Comparison of ENCODE assay signal across 15 mouse cellular contexts in genomic region chr5:34176691-34177090, GRCm38 (mm10). TPM values are rescaled to one million over a fixed set of nuclear protein-coding genes. Genes with fewer than 3 reads are reported as not detected.
DNase-seq lines count a peak whose midpoint lies in the region; ATAC-seq and TF ChIP-seq lines count a peak whose summit lies in the region.
"Had no signal": no experiment of that assay in that cellular context is flagged by ENCODE, and none has a peak within 500 bp of the region (broad histone marks: within the 10 kb centered on the region; RNA-seq: fewer than 3 reads in every experiment).

No protein-coding gene starts in this region.

- peaks cover 87% of the 10 kb centered on the region for H3K36me3 ChIP-seq in limb, embryonic 12.5 days

- no peaks in the 10 kb centered on the region for H3K9me3 ChIP-seq in limb, embryonic 12.5 days
- H3K9me3 ChIP-seq: embryonic facial prominence, embryonic 15.5 days had no signal

- intact Hi-C loops in left cerebral cortex, postnatal 10 days (cut with DNase I): no loop called here
- intact Hi-C loops in heart, postnatal 14 days (cut with DNase I): no loop called here

- no peak overlapping the region for H3K4me2 ChIP-seq in limb, embryonic 12.5 days
- H3K4me2 ChIP-seq: embryonic facial prominence, embryonic 15.5 days; hindbrain, embryonic 14.5 days had no signal

- ATAC-seq in limb, embryonic 12.5 days (ENCODE audit: insufficient number of reproducible peaks, insufficient read depth, low FRiP score, low TSS enrichment, low read depth): no peak
- ATAC-seq: forebrain, embryonic 14.5 days; intestine, embryonic 16.5 days had no signal

- no peak for TF ChIP-seq CTCF in cerebellum, adult 2 months (IDR thresholded peaks at IDR 0.05; ENCODE audit: borderline replicate concordance, insufficient read depth, low read depth, low read length)

- DNase-seq in layer of hippocampus, adult 11-12 months (ENCODE audit: low spot score): peak; percentile 5
- DNase-seq in layer of hippocampus, adult 8-10 months (ENCODE audit: low spot score in 2 of 2): no peak
- DNase-seq in right cerebral cortex, postnatal 10 days (ENCODE audit: low spot score in 2 of 2): peak; percentile 16 to 25
- no peak for DNase-seq in right cerebral cortex, postnatal 36 days (ENCODE audit: low spot score in 2 of 2)
- DNase-seq in cerebellum, adult 2 months: peak; percentile 58 to 69
- DNase-seq in left cerebral cortex, postnatal 10 days (ENCODE audit: extremely low spot score in 1 of 2, low spot score in 2 of 2): no peak
- DNase-seq in heart, postnatal 14 days: no peak
- DNase-seq: lung, adult 2 months had no signal

- H3K4me1 ChIP-seq in cerebellum, adult 2 months (ENCODE audit: control insufficient read depth, insufficient read depth, low read length): peaks cover 61% of the 10 kb centered on the region
- H3K4me1 ChIP-seq in limb, embryonic 12.5 days (replicated peaks): no peaks in the 10 kb centered on the region
- H3K4me1 ChIP-seq: embryonic facial prominence, embryonic 15.5 days had no signal

- WGBS in cerebellum, adult 2 months: 17% methylated on average over 10 of the region's 10 CpGs
- WGBS in limb, embryonic 12.5 days: 78% methylated on average over 10 of the region's 10 CpGs

- no peaks in the 10 kb centered on the region for H3K27me3 ChIP-seq in cerebellum, adult 2 months (ENCODE audit: control insufficient read depth, insufficient read depth, low read length)
- no peaks in the 10 kb centered on the region for H3K27me3 ChIP-seq in limb, embryonic 12.5 days
- H3K27me3 ChIP-seq: embryonic facial prominence, embryonic 15.5 days had no signal

- no peak overlapping the region for H3K4me3 ChIP-seq in cerebellum, adult 2 months (replicated peaks; ENCODE audit: insufficient read depth, low read depth, low read length)
- H3K4me3 ChIP-seq in limb, embryonic 12.5 days (replicated peaks): no peak overlapping the region
- H3K4me3 ChIP-seq: embryonic facial prominence, embryonic 15.5 days had no signal

- H3K9ac ChIP-seq in limb, embryonic 12.5 days (replicated peaks): peak overlapping the region; percentile 42
- H3K9ac ChIP-seq: embryonic facial prominence, embryonic 15.5 days; hindbrain, embryonic 14.5 days had no signal

- peak overlapping the region; percentile 72 for H3K27ac ChIP-seq in cerebellum, adult 2 months (ENCODE audit: insufficient read depth, low read length)
- no peak overlapping the region for H3K27ac ChIP-seq in limb, embryonic 12.5 days
- H3K27ac ChIP-seq: embryonic facial prominence, embryonic 15.5 days; hindbrain, embryonic 14.5 days; kidney, postnatal 0 days had no signal

- no peak for TF ChIP-seq POLR2A in cerebellum, adult 2 months (IDR thresholded peaks at IDR 0.05; ENCODE audit: borderline replicate concordance, insufficient read depth, low read length)

RNA-seq across cellular contexts. Expression of gene Haus3, which starts 7.4 kb away (rescaled TPM):
- total RNA-seq in layer of hippocampus, adult 8-10 months (2022): 10 to 100 TPM in 1 of 4 experiments, 1 to 10 TPM in 3; 6.0 to 11.1 (median 6.8) TPM
- polyA plus RNA-seq in cerebellum, adult 2 months (2012; rRNA removed): 11.0 TPM in 2 replicates
- polyA plus RNA-seq in limb, embryonic 12.5 days (2016; fragmentation: Nextera tagmentation; extraction: Ambion mirVana): 52.2 and 52.5 TPM in 2 replicates
- 1 to 10 TPM; 5.1 to 5.9 TPM for total RNA-seq in left cerebral cortex, postnatal 10 days (2021)
- 1 to 10 TPM; 6.0 to 7.1 TPM for total RNA-seq in heart, postnatal 14 days (2021)

RNA-seq across cellular contexts. Expression of gene Poln, which starts 7.4 kb away (rescaled TPM):
- 1 to 10 TPM in 3 of 4 experiments, under 1 TPM in 1; 0.73 to 1.3 (median 1.1) TPM for total RNA-seq in layer of hippocampus, adult 8-10 months (2022)
- polyA plus RNA-seq in cerebellum, adult 2 months (2012; rRNA removed): 0.82 and 1.0 TPM in 2 replicates
- polyA plus RNA-seq in limb, embryonic 12.5 days (2016; fragmentation: Nextera tagmentation; extraction: Ambion mirVana): 1.3 and 1.4 TPM in 2 replicates
- 1 to 10 TPM in 1 of 2 experiments, under 1 TPM in 1; 0.69 to 1.0 TPM for total RNA-seq in left cerebral cortex, postnatal 10 days (2021)
- total RNA-seq in heart, postnatal 14 days (2021): 1 to 10 TPM in 1 of 2 experiments, under 1 TPM in 1; 0.98 to 2.0 TPM
- total RNA-seq: liver, adult 2 months had no signal
- polyA plus RNA-seq: liver, adult 2 months had no signal

RNA-seq across cellular contexts. Expression of gene Mxd4, which starts 10.8 kb away (rescaled TPM):
- 10 to 100 TPM; 72.5 to 84.4 (median 76.7) TPM for total RNA-seq in layer of hippocampus, adult 8-10 months (2022)
- 91.6 and 96.5 TPM in 2 replicates for polyA plus RNA-seq in cerebellum, adult 2 months (2012; rRNA removed)
- polyA plus RNA-seq in limb, embryonic 12.5 days (2016; fragmentation: Nextera tagmentation; extraction: Ambion mirVana): 29.3 and 35.9 TPM in 2 replicates
- 10 to 100 TPM; 61.1 to 70.5 TPM for total RNA-seq in left cerebral cortex, postnatal 10 days (2021)
- total RNA-seq in heart, postnatal 14 days (2021): 100 to 1,000 TPM; 127 to 129 TPM

Comparison
In these comparisons a context has a peak if more than half of its experiments do, and no peak if none do; other contexts are left out.
1. DNase-seq: peak in layer of hippocampus, adult 11-12 months (single experiment), right cerebral cortex, postnatal 10 days (2 of 2) and cerebellum, adult 2 months (2 of 2); none in layer of hippocampus, adult 8-10 months (0 of 2), right cerebral cortex, postnatal 36 days (0 of 2), left cerebral cortex, postnatal 10 days (0 of 2) and heart, postnatal 14 days (0 of 2).